Mouse (Mus musculus) cerebellum, adult 9-11 months (tissue): ENCODE results near the gene Aifm2.

Experiments used
- DNase-seq: peaks from one replicate; pipeline ENCODE4 v3.0.0; 2022

The Aifm2 gene

GRCm38 (mm10) chr10:61717406-61718296 is 2.6 kb downstream of the Aifm2 start:
- no peak for DNase-seq

DNA sequence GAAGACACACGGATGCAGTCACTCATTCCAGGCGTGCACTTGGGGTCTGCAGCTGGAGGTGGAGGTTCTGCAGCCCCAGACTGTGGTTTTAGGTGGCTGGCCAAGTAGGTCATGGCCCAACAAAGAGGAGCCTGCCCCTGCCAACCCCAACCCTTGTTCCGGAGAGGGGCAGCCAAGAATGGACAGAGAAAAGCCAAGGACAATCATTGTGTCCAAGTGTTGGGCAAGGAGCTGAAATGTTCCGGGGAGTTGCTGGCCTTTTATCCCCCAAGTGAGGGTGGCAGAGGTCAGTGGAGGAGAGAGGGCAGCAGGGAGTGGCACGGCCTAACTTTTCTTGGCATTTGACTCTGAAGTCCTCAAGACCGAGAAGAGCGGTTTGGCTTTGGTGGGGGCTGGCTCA is 5.3 kb downstream of the Aifm2 start:
- no peak for DNase-seq

DNA sequence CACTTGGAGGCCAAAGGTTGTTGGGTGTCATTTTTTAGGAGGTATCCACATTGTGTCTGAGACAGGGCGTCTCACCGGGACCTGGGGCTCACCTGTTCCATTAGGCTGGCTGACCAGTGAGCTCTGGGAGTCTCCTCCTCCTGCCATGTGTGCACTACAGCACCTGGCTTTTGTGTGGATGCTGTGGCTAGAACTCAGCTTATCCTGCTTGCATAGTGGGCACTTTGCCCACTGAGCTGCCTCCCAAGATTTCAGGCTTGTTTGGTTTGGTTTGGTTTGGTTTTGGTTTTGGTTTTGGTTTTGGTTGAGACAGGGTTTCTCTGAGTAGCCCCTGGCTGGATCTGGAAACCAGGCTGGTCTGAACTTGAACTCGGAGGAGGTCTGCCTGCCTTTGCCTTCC is 7.2 kb downstream of the Aifm2 start:
- DNase-seq: no peak

GRCm38 (mm10) chr10:61723271-61723670 is 8.2 kb downstream of the Aifm2 start:
- no peak for DNase-seq

- no peak for DNase-seq
Measured at GRCm38 (mm10) chr10:61729181-61729580, 14.1 kb downstream of the Aifm2 start.

- no peak for DNase-seq
Measured at GRCm38 (mm10) chr10:61730171-61730570, 15.1 kb downstream of the Aifm2 start.

- DNase-seq: no peak
Measured at GRCm38 (mm10) chr10:61734377-61734776, 19.3 kb downstream of the Aifm2 start.

GRCm38 (mm10) chr10:61736671-61737078 is 21.6 kb downstream of the Aifm2 start:
- no peak for DNase-seq

DNA sequence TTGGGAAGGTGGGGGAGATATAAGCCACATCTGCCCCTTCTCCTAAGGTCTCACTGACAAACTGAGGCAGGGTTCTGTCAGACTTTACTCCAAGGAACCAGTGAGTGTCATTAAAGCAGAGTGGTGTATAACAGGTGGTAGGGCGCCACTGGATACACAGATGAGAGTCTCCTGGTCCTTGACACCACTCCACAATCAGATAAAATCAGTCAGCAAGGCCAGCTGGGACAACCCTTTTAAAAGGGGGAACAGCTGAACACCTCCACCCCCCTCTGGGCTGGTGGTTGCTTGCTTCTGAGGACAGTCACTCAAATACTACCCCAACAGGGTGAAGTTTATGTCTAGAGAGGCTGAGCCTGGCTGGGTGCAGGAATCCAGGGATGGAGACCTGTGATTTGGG is 22.5 kb downstream of the Aifm2 start:
- no peak for DNase-seq

- DNase-seq: no peak
Measured at GRCm38 (mm10) chr10:61738126-61738525, 23.1 kb downstream of the Aifm2 start.

DNA sequence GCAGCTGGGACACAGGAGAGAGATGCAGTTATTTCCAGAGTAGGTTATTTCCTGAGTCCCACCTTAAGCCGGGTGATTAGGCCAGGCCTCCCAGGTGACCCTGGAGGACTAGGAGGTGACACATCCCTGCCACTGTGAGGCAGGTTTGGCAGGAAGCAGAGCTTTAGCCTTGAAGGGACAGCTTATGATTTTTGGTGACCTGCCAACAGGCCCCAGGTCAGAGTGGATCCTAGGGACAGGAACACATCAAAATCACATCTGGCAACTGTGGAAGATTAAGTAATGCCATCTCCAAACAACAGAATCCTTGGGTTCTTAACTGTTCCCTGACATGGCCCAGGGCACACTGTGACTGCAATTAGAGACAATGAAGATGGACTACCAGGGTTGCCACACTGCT is 26.2 kb downstream of the Aifm2 start:
- no peak for DNase-seq

- DNase-seq: no peak
Measured at GRCm38 (mm10) chr10:61741873-61742272, 26.8 kb downstream of the Aifm2 start.

- DNase-seq: no peak
Measured at GRCm38 (mm10) chr10:61742336-61742735, 27.3 kb downstream of the Aifm2 start.

- DNase-seq: no peak
Measured at GRCm38 (mm10) chr10:61745133-61745532, 30.1 kb downstream of the Aifm2 start.

GRCm38 (mm10) chr10:61747302-61747701 is 32.2 kb downstream of the Aifm2 start:
- no peak for DNase-seq

DNA sequence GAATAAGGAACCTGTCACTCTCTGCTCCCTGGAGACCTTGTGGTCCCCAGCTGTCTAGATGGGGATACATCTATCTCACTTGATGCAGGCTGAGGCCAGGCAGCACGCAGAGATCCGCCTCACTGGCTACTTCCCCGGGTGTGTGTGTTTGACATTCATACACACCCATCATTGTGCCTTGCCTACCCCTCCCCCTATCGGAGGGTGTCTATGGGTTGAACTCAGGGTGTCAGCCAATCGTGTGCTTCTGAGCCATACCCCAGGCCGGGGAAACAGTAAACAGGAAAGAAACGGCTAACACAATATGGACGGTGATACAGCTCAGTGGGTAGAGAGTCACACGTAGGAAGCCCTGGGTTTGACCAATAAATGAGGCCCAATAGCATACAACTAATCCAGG is 35.0 kb downstream of the Aifm2 start:
- DNase-seq: no peak

DNA sequence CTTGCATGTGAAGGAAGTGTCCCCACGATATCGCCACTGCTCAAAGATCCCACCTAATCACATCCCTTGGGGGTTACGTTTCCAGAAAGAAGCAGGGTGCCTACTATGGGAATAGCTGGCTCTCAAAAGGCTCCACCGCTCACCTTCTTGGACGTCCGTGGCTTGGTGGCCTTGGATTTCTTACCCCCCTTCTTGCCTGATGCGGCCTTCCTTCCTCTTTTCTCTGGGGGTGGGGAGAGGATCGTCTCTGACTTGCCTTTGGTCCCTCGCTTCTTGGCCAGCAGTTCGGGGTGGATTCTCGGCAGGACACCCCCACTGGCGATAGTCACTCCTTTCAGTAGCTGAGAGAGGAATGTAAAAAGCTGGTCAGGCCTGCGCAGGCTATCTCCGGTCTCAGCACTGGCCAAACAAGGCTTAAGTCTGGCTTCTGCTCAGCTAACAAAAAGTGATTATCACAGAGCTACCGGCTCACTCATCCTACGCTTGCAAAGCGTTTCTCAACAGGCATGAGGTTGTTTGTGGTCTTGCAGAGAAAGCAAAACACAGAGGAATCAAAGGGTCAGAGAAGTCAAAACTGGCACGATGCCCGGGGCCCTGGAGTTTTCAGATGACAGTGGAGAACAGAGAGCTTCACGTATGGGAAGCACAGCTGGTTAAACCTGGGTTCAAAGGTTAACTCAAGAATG is 36.6 kb downstream of the Aifm2 start:
- no peak for DNase-seq

DNA sequence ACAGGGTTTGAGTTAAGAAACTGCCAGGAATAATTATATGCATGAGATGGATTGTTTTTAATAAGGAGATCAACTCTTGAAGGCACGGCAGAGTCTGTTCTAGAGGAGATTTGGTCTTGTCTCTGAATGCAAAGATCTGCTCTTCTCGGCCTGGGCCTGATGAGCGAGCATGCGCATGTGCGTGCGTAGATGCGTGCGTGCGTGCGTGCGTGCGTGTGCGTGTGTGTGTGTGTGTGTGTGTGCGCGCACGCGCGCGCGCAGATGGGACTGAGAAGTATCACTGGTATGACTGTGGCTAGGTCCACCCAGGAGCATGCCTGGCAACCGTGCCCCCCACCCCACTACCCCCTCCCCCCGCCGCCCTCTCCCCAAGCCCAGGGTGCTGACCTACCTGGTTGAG is 38.0 kb downstream of the Aifm2 start:
- DNase-seq: no peak

GRCm38 (mm10) chr10:61757022-61757421 is 42.0 kb downstream of the Aifm2 start:
- peak; percentile 23 for DNase-seq

GRCm38 (mm10) chr10:61758904-61759303 is 43.8 kb downstream of the Aifm2 start:
- no peak for DNase-seq

DNA sequence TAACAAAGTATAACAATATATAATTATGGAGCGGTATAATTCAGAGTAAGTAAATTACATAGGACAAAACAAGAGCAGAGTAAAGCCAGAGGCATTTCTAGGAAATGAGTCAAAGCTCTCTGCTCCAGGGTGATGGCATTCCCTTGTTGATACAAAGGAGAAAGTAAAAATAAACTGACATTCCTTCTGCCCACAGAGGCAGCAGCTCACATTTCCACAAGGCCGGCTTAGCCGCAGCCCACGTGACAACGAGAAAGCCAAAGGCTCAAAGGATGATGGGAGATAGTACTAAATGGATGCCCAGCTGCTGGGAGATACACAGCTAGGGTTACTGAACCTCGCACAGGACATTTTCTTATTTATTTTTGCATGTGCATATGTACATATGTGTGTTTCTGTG is 44.8 kb downstream of the Aifm2 start:
- no peak for DNase-seq

- peak; percentile 52 for DNase-seq
Measured at GRCm38 (mm10) chr10:61764689-61765088, 49.6 kb downstream of the Aifm2 start.

DNA sequence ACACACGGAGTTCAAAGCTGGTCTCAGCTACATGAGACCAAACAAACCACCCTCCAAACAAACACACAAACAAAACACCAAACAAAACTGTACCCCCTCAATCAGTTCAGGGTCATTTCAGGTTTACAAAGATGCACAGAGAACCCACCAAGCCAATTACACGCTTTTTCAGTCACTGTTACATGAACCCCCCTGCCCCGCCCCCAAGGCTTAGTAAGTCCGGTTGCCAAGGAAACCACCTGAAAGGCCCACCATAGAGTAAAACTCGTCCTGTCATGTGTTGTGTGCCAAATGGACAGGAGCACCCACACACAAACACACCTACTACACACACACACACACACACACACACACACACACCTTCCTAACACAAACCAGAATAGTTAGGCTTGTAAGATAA is 50.5 kb downstream of the Aifm2 start:
- DNase-seq: no peak

DNA sequence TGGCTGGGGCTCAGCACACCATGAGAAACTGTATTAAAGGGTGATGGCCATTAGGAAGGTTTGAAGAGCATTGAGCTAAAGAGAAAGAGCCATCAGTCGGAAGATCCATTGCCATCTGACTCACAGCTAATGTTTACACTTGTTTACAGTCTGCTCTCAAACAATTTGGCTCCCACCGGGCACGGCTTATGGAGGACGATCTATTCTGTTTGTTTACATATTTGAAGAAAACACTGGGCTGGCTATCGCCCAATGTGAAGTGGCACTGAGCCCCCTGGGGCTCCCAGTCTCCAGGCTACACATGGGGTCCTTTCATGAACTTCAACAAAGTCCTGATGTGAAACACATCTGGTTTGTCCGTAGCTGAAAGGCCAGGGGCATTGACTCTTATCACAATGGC is 51.7 kb downstream of the Aifm2 start:
- DNase-seq: no peak
